Mouse (Mus musculus): ENCODE results near the gene Capns1. TPM values are rescaled to one million over a fixed set of nuclear protein-coding genes. Genes with fewer than 3 reads are reported as not detected.

Capns1 gene
- polyA plus RNA-seq (2012; ENCODE audit: low replicate concordance), result 94.0 and 122 TPM in 2 replicates

GRCm38 (mm10) chr7:30198481-30198971 lies at the start of gene Capns1:
Gene Capns1 (minus strand): TSS chr7:30198811.

DNA sequence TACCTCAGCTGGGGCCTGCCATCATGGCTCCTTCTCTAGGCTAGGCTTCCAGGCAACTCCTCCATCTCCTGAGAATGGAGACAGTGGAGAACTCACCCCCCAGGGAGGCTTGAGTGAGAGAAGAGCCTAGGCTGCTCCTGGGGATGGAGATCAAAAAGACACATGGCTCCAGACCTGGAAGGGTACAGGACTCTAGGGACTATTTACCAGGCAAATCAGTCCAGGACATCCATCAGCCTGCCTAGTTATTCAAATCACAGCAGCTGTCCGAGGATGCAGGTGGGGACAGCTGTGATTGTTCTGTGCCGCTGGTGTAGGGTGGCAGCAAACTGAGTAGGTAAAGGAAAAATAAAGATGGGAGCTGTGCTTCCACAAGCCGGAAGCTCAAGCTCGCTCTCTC lies 37.0 kb upstream of the Capns1 start, which contains the start of gene Ovol3:
TSS of gene Ovol3 (minus strand) at position 101 of the 400 bp plus-strand sequence.

GRCm38 (mm10) chr7:30231669-30232454 lies 33.3 kb upstream of the Capns1 start, which contains the start of the genes Polr2i and Tbcb:
Gene Polr2i (plus strand): TSS chr7:30231948.
Gene Tbcb (minus strand): TSS chr7:30232272.

GRCm38 (mm10) chr7:30183879-30184289 lies 14.7 kb downstream of the Capns1 start, which contains the start of gene Cox7a1:
Gene Cox7a1 (plus strand): TSS chr7:30184144.

DNA sequence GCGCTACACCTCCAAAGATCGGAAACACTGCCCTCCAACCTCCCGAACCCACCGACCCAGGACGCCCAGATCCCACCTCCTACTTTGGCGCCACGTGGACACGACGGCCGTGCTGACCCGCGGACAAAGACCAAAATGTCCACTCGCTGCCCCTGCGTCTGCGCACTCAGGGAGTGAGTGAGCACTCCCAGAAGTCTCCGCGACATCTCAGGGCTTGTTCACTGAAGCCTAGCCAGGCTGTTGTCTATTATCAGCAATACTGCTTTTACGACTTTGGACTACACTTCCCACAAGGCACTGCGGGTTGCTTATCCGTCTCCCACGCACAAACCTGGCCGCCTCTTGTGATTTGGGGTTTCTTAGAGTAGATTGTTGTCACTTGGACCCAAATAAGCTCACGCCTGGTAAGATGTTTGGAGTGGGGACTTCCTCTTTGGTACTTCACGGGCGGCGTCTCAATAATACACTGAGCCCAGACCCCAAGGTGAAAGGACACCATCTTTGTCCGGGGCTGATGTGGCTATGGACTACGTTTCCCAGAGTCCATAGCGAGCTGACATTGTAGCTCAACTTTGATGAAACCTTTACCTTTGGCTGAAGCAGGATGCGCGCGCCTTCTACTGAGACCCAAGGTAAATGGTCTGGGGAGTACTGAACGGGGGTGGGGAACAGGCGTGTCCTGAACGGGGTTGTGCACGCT lies 28.9 kb downstream of the Capns1 start, which contains the start of gene Zfp146:
TSS of gene Zfp146 (minus strand) at position 168 of the 700 bp plus-strand sequence.

Other genes with a start within 250 kb of the Capns1 start
- gene Zfp74, start 244.7 kb downstream of the Capns1 start, polyA plus RNA-seq (2012; ENCODE audit: low replicate concordance), result 4.0 and 5.1 TPM in 2 replicates
- gene Zfp568, start 214.9 kb downstream of the Capns1 start, polyA plus RNA-seq (2012; ENCODE audit: low replicate concordance), result 1.4 and 3.7 TPM in 2 replicates
- not detected in 2 replicates for gene Zfp14, start 147.4 kb downstream of the Capns1 start, polyA plus RNA-seq (2012; ENCODE audit: low replicate concordance)
- gene Zfp82, start 125.9 kb downstream of the Capns1 start, polyA plus RNA-seq (2012; ENCODE audit: low replicate concordance), result 0.14 and 0.46 TPM in 2 replicates
- not detected in 2 replicates for gene Gm26920, start 108.4 kb downstream of the Capns1 start, polyA plus RNA-seq (2012; ENCODE audit: low replicate concordance)
- 0.27 and 0.80 TPM in 2 replicates for gene Zfp566, start 108.3 kb downstream of the Capns1 start, polyA plus RNA-seq (2012; ENCODE audit: low replicate concordance)
- gene Zfp260, start 104.0 kb downstream of the Capns1 start, polyA plus RNA-seq (2012; ENCODE audit: low replicate concordance), result 0.48 and 0.87 TPM in 2 replicates
- 4.5 and 5.5 TPM in 2 replicates for gene Zfp382, start 76.9 kb downstream of the Capns1 start, polyA plus RNA-seq (2012; ENCODE audit: low replicate concordance)
- gene Zfp146, start 29.1 kb downstream of the Capns1 start, polyA plus RNA-seq (2012; ENCODE audit: low replicate concordance), result 1.1 and 2.7 TPM in 2 replicates
- gene Cox7a1, start 14.7 kb downstream of the Capns1 start, polyA plus RNA-seq (2012; ENCODE audit: low replicate concordance), result not detected in 2 replicates
- gene Polr2i, start 33.1 kb upstream of the Capns1 start, polyA plus RNA-seq (2012; ENCODE audit: low replicate concordance), result 28.6 and 47.9 TPM in 2 replicates
- 10.1 and 15.2 TPM in 2 replicates for gene Tbcb, start 33.5 kb upstream of the Capns1 start, polyA plus RNA-seq (2012; ENCODE audit: low replicate concordance)
- not detected in 2 replicates for gene Ovol3, start 36.9 kb upstream of the Capns1 start, polyA plus RNA-seq (2012; ENCODE audit: low replicate concordance)
- gene Thap8, start 81.3 kb upstream of the Capns1 start, polyA plus RNA-seq (2012; ENCODE audit: low replicate concordance), result 0.24 TPM in 1 of 2 replicates, not detected in the other
- gene Wdr62, start 81.6 kb upstream of the Capns1 start, polyA plus RNA-seq (2012; ENCODE audit: low replicate concordance), result 22.7 and 114 TPM in 2 replicates
- gene Clip3, start 92.9 kb upstream of the Capns1 start, polyA plus RNA-seq (2012; ENCODE audit: low replicate concordance), result 0.65 and 4.6 TPM in 2 replicates
- gene Alkbh6, start 109.9 kb upstream of the Capns1 start, polyA plus RNA-seq (2012; ENCODE audit: low replicate concordance), result 91.3 and 100.0 TPM in 2 replicates
- 1.8 and 1.9 TPM in 2 replicates for gene Syne4, start 116.0 kb upstream of the Capns1 start, polyA plus RNA-seq (2012; ENCODE audit: low replicate concordance)
- 0.96 and 1.7 TPM in 2 replicates for gene E130208F15Rik, start 122.9 kb upstream of the Capns1 start, polyA plus RNA-seq (2012; ENCODE audit: low replicate concordance)
- gene Sdhaf1, start 125.1 kb upstream of the Capns1 start, polyA plus RNA-seq (2012; ENCODE audit: low replicate concordance), result 4.7 and 8.8 TPM in 2 replicates
- 0.06 and 0.26 TPM in 2 replicates for gene Lrfn3, start 164.0 kb upstream of the Capns1 start, polyA plus RNA-seq (2012; ENCODE audit: low replicate concordance)
- 9.6 and 46.1 TPM in 2 replicates for gene Tyrobp, start 214.9 kb upstream of the Capns1 start, polyA plus RNA-seq (2012; ENCODE audit: low replicate concordance)
- 10.4 TPM in 1 of 2 replicates, not detected in the other for gene Hcst, start 221.0 kb upstream of the Capns1 start, polyA plus RNA-seq (2012; ENCODE audit: low replicate concordance)
- 16.8 and 18.4 TPM in 2 replicates for gene Nfkbid, start 222.9 kb upstream of the Capns1 start, polyA plus RNA-seq (2012; ENCODE audit: low replicate concordance)
- gene Aplp1, start 246.7 kb upstream of the Capns1 start, polyA plus RNA-seq (2012; ENCODE audit: low replicate concordance), result 1.1 and 1.3 TPM in 2 replicates

Measured in leukemia stem cell, adult 10-12 weeks (primary cell).